Mouse (Mus musculus): ENCODE results near the gene Ckb.

DNA sequence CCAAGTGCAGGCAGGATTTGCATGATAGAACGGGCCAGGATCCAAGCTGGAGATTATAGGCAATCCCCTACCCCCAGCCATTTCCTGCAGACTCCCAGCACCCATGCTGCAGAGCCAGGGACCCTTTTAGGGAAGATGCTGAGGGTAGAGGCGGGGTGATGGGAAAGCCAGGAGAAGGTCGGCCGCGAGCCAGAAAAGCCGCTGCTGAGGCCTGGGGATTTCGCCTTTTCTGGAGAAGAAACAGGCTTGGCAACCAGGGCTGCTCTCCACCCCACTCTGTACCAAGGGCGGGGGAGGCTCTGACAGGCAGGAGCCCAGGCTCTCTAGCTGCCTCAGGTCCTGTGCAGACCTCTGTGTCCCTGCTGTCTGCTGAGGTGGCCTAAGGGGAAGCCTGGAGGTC is 9.2 kb upstream of the Ckb start:
- no peak for TF ChIP-seq CTCF (IDR thresholded peaks at IDR 0.05; ENCODE audit: low read depth)
- no peak for TF ChIP-seq EP300 (IDR thresholded peaks at IDR 0.05; ENCODE audit: low read depth)

Data from liver, embryonic 14.5 days (tissue).